Mouse (Mus musculus) urinary bladder, postnatal 4 days (tissue): Measurements from ENCODE around the gene Zfand3.

ENCODE experiments used
- DNase-seq, 2 experiments: peaks; one replicate each; pipeline ENCODE4 v3.0.0; 2021 to 2022; ENCODE audit warnings: low spot score in 2 of 2

Zfand3 gene

GRCm38 (mm10) chr17:30051523-30052346, 47.2 kb downstream of the Zfand3 start:
- no peak for DNase-seq

- DNase-seq: no peak
These were observed 47.8 kb downstream of the Zfand3 start for GRCm38 (mm10) chr17:30052347-30052742.

- no peak for DNase-seq
These were observed 48.9 kb downstream of the Zfand3 start for GRCm38 (mm10) chr17:30053463-30053862.

- no peak for DNase-seq
These were observed 49.3 kb downstream of the Zfand3 start for GRCm38 (mm10) chr17:30053871-30054270.

- DNase-seq: no peak
These were observed 51.7 kb downstream of the Zfand3 start for GRCm38 (mm10) chr17:30056226-30056625.

GRCm38 (mm10) chr17:30058594-30058993, 54.1 kb downstream of the Zfand3 start:
- DNase-seq: no peak

GRCm38 (mm10) chr17:30059066-30059465, 54.5 kb downstream of the Zfand3 start:
- DNase-seq: no peak

- no peak for DNase-seq
These were observed 56.7 kb downstream of the Zfand3 start for GRCm38 (mm10) chr17:30061100-30061837.

GRCm38 (mm10) chr17:30063849-30064248, 59.3 kb downstream of the Zfand3 start:
- DNase-seq: no peak

- no peak for DNase-seq
These were observed 60.2 kb downstream of the Zfand3 start for GRCm38 (mm10) chr17:30064746-30065145.

GRCm38 (mm10) chr17:30069776-30070175, 65.2 kb downstream of the Zfand3 start:
- no peak for DNase-seq

GRCm38 (mm10) chr17:30070631-30071030, 66.1 kb downstream of the Zfand3 start:
- DNase-seq: no peak

- no peak for DNase-seq
These were observed 68.1 kb downstream of the Zfand3 start for GRCm38 (mm10) chr17:30072613-30073012.

GRCm38 (mm10) chr17:30075896-30076295, 71.4 kb downstream of the Zfand3 start:
- no peak for DNase-seq

- no peak for DNase-seq
These were observed 79.5 kb downstream of the Zfand3 start for GRCm38 (mm10) chr17:30084007-30084406.

- DNase-seq: no peak
These were observed 82.2 kb downstream of the Zfand3 start for GRCm38 (mm10) chr17:30086695-30087094.

GRCm38 (mm10) chr17:30088431-30088830, 83.9 kb downstream of the Zfand3 start:
- no peak for DNase-seq

GRCm38 (mm10) chr17:30090416-30090815, 85.9 kb downstream of the Zfand3 start:
- DNase-seq: no peak

GRCm38 (mm10) chr17:30093148-30093749, 88.7 kb downstream of the Zfand3 start:
- no peak for DNase-seq

GRCm38 (mm10) chr17:30097156-30097555, 92.6 kb downstream of the Zfand3 start:
- DNase-seq: no peak

- DNase-seq: no peak
These were observed 93.1 kb downstream of the Zfand3 start for GRCm38 (mm10) chr17:30097677-30098076.

GRCm38 (mm10) chr17:30099670-30100069, 95.1 kb downstream of the Zfand3 start:
- no peak for DNase-seq

- DNase-seq: no peak
These were observed 97.3 kb downstream of the Zfand3 start for GRCm38 (mm10) chr17:30101801-30102200.
